ENCODE assay signal across 8 mouse cellular contexts in genomic region chr9:20812537-20813271, GRCm38 (mm10). TPM values are rescaled to one million over a fixed set of nuclear protein-coding genes. Genes with fewer than 3 reads are reported as not detected.
DNase-seq lines count a peak whose midpoint lies in the region; ATAC-seq and TF ChIP-seq lines count a peak whose summit lies in the region.

No protein-coding gene starts in this region.

- 0 out of 2 replicates have a peak overlapping the region, but pooled peaks have one; percentile 12 for H3K27ac ChIP-seq in brown adipose tissue, adult 24 weeks (replicated peaks; ENCODE audit: low read depth, low read length)
- no peak overlapping the region for H3K27ac ChIP-seq in limb, embryonic 14.5 days (replicated peaks; ENCODE audit: low read depth, low read length)
- no peak overlapping the region for H3K27ac ChIP-seq in left cerebral cortex, adult 2 months

- peak; percentile 20 for DNase-seq in urinary bladder, postnatal 25 days (ENCODE audit: low spot score)
- DNase-seq in urinary bladder, postnatal 10 days (ENCODE audit: low spot score): no peak
- peak; percentile 38 to 45 for DNase-seq in heart, adult 9 months (ENCODE audit: low spot score in 2 of 2)
- DNase-seq in limb, embryonic 14.5 days (ENCODE audit: low spot score): peak; percentile 16
- peak; percentile 30 for DNase-seq in thymus, postnatal 0 days (ENCODE audit: low spot score)
- no peak for DNase-seq in layer of hippocampus, adult 9-10 months (ENCODE audit: low spot score)
- no peak for DNase-seq in left cerebral cortex, adult 2 months (ENCODE audit: extremely low spot score in 1 of 2, low spot score in 2 of 2)

- no peak; the same call in 1 of the 2 replicates for TF ChIP-seq CTCF in left cerebral cortex, adult 2 months (IDR thresholded peaks at IDR 0.05)

- ATAC-seq in limb, embryonic 14.5 days (ENCODE audit: low FRiP score, low read depth): no peak

- H3K9ac ChIP-seq in limb, embryonic 14.5 days (ENCODE audit: low read depth, low read length, severe bottlenecking): no peak overlapping the region

- H3K27me3 ChIP-seq in limb, embryonic 14.5 days (ENCODE audit: control insufficient read depth, insufficient read depth, low read length): no peaks in the 10 kb centered on the region

- peaks cover 12% of the 10 kb centered on the region for H3K4me1 ChIP-seq in brown adipose tissue, adult 24 weeks (ENCODE audit: control insufficient read depth, insufficient read depth, insufficient read length, low read length)
- 0 out of 2 replicates have a peak, but pooled peaks cover 3% of the 10 kb centered on the region for H3K4me1 ChIP-seq in limb, embryonic 14.5 days (ENCODE audit: control insufficient read depth, insufficient read depth, low read length)

- H3K36me3 ChIP-seq in limb, embryonic 14.5 days (ENCODE audit: control insufficient read depth, insufficient read depth, low read length): no peaks in the 10 kb centered on the region

- no peak for TF ChIP-seq POLR2A in limb, embryonic 14.5 days (IDR thresholded peaks at IDR 0.05; ENCODE audit: borderline replicate concordance, extremely low read depth, insufficient read depth, insufficient read length)

- intact Hi-C loops in left cerebral cortex, adult 2 months (cut with DNase I): no loop called here

- no peak overlapping the region for H3K4me3 ChIP-seq in brown adipose tissue, adult 24 weeks (ENCODE audit: insufficient read depth, low read depth, low read length)
- H3K4me3 ChIP-seq in limb, embryonic 14.5 days (replicated peaks; ENCODE audit: low read length): no peak overlapping the region
- H3K4me3 ChIP-seq in left cerebral cortex, adult 2 months: no peak overlapping the region

- 16% methylated on average over 19 of the region's 19 CpGs for WGBS in limb, embryonic 14.5 days

- no peak overlapping the region; the same call in 1 of the 2 replicates for H3K4me2 ChIP-seq in limb, embryonic 14.5 days (replicated peaks; ENCODE audit: low read depth, low read length, severe bottlenecking)

- no peaks in the 10 kb centered on the region for H3K9me3 ChIP-seq in limb, embryonic 14.5 days (ENCODE audit: control insufficient read depth, low read length)

RNA-seq across cellular contexts. Expression of gene Col5a3, which starts 2.2 kb away (rescaled TPM):
- 16.9 and 23.5 TPM in 2 replicates for polyA plus RNA-seq in brown adipose tissue, adult 24 weeks (2012; ENCODE audit: insufficient read depth, insufficient read length, missing spikeins)
- polyA plus RNA-seq in limb, embryonic 14.5 days (2012; rRNA removed): 5.5 and 6.7 TPM in 2 replicates
- polyA plus RNA-seq in limb, embryonic 14.5 days (2014; fragmentation: Nextera tagmentation; extraction: Ambion mirVana): 3.2 and 4.5 TPM in 2 replicates
- 1.8 and 1.9 TPM in 2 replicates for polyA plus RNA-seq in thymus, postnatal 0 days (2015; fragmentation: Nextera tagmentation; extraction: Ambion mirVana)
- 1 to 10 TPM; 1.4 to 1.7 TPM for total RNA-seq in left cerebral cortex, adult 2 months (2021)

RNA-seq across cellular contexts. Expression of gene Rdh8, which starts 5.6 kb away (rescaled TPM):
- not detected in 2 replicates for polyA plus RNA-seq in brown adipose tissue, adult 24 weeks (2012; ENCODE audit: insufficient read depth, insufficient read length, missing spikeins)
- polyA plus RNA-seq in limb, embryonic 14.5 days (2012; rRNA removed): not detected in 2 replicates
- polyA plus RNA-seq in limb, embryonic 14.5 days (2014; fragmentation: Nextera tagmentation; extraction: Ambion mirVana): not detected in 2 replicates
- polyA plus RNA-seq in thymus, postnatal 0 days (2015; fragmentation: Nextera tagmentation; extraction: Ambion mirVana): not detected in 2 replicates
- total RNA-seq in left cerebral cortex, adult 2 months (2021): not detected

RNA-seq across cellular contexts. Expression of gene A230050P20Rik, which starts 55.7 kb away (rescaled TPM):
- polyA plus RNA-seq in brown adipose tissue, adult 24 weeks (2012; ENCODE audit: insufficient read depth, insufficient read length, missing spikeins): 2.1 and 5.8 TPM in 2 replicates
- 25.4 and 35.2 TPM in 2 replicates for polyA plus RNA-seq in limb, embryonic 14.5 days (2012; rRNA removed)
- polyA plus RNA-seq in limb, embryonic 14.5 days (2014; fragmentation: Nextera tagmentation; extraction: Ambion mirVana): 4.5 and 4.7 TPM in 2 replicates
- 9.2 and 15.1 TPM in 2 replicates for polyA plus RNA-seq in thymus, postnatal 0 days (2015; fragmentation: Nextera tagmentation; extraction: Ambion mirVana)
- 10 to 100 TPM; 84.3 to 88.2 TPM for total RNA-seq in left cerebral cortex, adult 2 months (2021)

Comparison
In these comparisons a context has a peak if more than half of its experiments do, and no peak if none do; other contexts are left out.
1. DNase-seq: peak in urinary bladder, postnatal 25 days (single experiment), heart, adult 9 months (2 of 2), limb, embryonic 14.5 days (single experiment) and thymus, postnatal 0 days (single experiment); none in urinary bladder, postnatal 10 days (single experiment), layer of hippocampus, adult 9-10 months (single experiment) and left cerebral cortex, adult 2 months (0 of 2).